Mouse (Mus musculus) stomach, postnatal 0 days (tissue): ENCODE measurements at regions not wholly inside any gene's neighbourhood (a gene's known extent, or its start where the extent isn't known, plus 50 kb on each side); places are given as distances from the start of the nearest gene placed in this dataset.

ENCODE experiments used
- ATAC-seq: fragments of 200-750 bp; cut with Nextera tagmentation; 2 replicates; pipeline ENCODE4 v1.8.0; 2017; ENCODE audit not compliant: low FRiP score, low TSS enrichment
- DNase-seq: peaks from one replicate; pipeline ENCODE4 v3.0.0-alpha.2; 2016; ENCODE audit warnings: low spot score
- H3K27ac ChIP-seq: fragments of 300-500 bp; sonication (generic); replicated peaks from 2 replicates; pipeline ENCODE4 v1.5.1; 2014; ENCODE audit warnings: mild to moderate bottlenecking, control low read depth
- H3K27me3 ChIP-seq: fragments of 300-500 bp; sonication (generic); 2 replicates; pipeline ENCODE4 v1.6.1; 2014; ENCODE audit warnings: low read length; ENCODE audit not compliant: control insufficient read depth, insufficient read depth
- H3K36me3 ChIP-seq: fragments of 300-500 bp; sonication (generic); 2 replicates; pipeline ENCODE4 v1.6.1; 2014; ENCODE audit warnings: low read length, mixed read lengths; ENCODE audit not compliant: control insufficient read depth, insufficient read depth
- H3K4me1 ChIP-seq: fragments of 300-500 bp; sonication (generic); replicated peaks from 2 replicates; pipeline ENCODE4 v1.6.1; 2014; ENCODE audit warnings: antibody characterized with exemption; ENCODE audit not compliant: control insufficient read depth, insufficient read depth
- H3K4me2 ChIP-seq: fragments of 300-500 bp; sonication (generic); replicated peaks from 2 replicates; pipeline ENCODE4 v1.6.1; 2014; ENCODE audit warnings: low read depth, mild to moderate bottlenecking, control low read depth, moderate library complexity
- H3K4me3 ChIP-seq: fragments of 300-500 bp; sonication (generic); 2 replicates; pipeline ENCODE4 v1.5.1; 2014; ENCODE audit warnings: low read depth, low read length, control low read depth
- H3K9ac ChIP-seq: fragments of 300-500 bp; sonication (generic); 2 replicates; pipeline ENCODE4 v1.6.1; 2014; ENCODE audit warnings: mild to moderate bottlenecking, low read length, control low read depth, mixed read lengths
- H3K9me3 ChIP-seq: fragments of 300-500 bp; sonication (generic); 2 replicates; pipeline ENCODE4 v1.6.1; 2016; ENCODE audit warnings: low read length; ENCODE audit not compliant: control insufficient read depth
- CTCF ChIP-seq: IDR thresholded peaks from 2 replicates; pipeline ENCODE4 v1.5.1; 2016; ENCODE audit warnings: antibody characterized with exemption, low read depth, mild to moderate bottlenecking, moderate library complexity
- EP300 ChIP-seq: optimal IDR thresholded peaks from 2 replicates; pipeline ENCODE3; 2016; ENCODE audit warnings: antibody characterized with exemption
- WGBS: fragments of 180-500 bp; shearing (Covaris S2); extraction: QIAGEN DNeasy Blood & Tissue Kit; methylation state at CpG from one replicate; pipeline ENCODE4 v1.1.7; 2014; 5-methylcytosine and 5-hydroxymethylcytosine counted together

DNA sequence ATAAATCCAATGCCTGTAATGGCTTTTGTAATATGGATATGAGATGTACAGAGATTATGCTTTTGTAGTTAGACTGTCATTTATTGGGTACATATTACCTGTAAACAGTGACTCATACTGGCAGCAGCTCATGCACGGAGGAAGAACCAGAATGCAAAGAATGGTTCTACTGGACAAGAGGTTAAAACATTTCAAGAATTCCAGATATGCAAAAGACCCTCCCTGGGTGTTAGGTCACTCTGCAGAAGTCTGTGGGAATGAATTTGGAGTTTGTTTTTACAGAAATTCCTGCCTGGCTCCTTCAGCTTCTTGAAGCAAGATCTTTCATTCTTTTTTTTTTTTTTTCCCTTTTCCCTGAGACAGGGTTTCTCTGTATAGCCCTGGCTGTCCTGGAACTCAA lies 276.7 kb downstream of the Wdr20rt start:
- H3K4me2 ChIP-seq: no peak overlapping the region
- DNase-seq (no peak), ATAC-seq (no peak)
- no peaks in the 10 kb centered on the region for H3K4me1 ChIP-seq
- TF ChIP-seq CTCF: no peak
- no peak for TF ChIP-seq EP300
- H3K9me3 ChIP-seq: no peaks in the 10 kb centered on the region
- H3K27ac ChIP-seq: no peak overlapping the region
- 25% methylated on average over 1 of the region's 1 CpGs for WGBS
- no peak overlapping the region for H3K9ac ChIP-seq
- no peaks in the 10 kb centered on the region for H3K36me3 ChIP-seq
- no peaks in the 10 kb centered on the region for H3K27me3 ChIP-seq
- H3K4me3 ChIP-seq: no peak overlapping the region

DNA sequence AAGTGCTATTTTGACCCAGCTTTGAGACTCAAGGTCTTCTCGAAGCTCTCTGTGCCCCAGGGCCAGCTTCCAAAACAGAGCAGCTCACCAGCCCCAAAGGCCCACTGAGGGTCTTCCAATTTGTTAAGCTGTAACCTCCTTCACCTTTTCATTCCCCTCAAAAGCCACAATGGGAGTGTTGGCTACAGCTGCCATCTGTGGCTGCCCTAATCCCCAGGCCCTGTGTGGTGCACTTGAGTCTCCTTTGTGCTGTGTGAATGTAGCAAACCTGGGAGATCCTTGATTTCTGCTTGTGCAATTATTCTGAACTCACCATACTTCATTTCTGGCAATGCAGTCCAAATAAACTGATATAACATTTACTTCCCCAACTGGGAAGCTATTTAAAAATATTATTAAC lies 287.8 kb downstream of the Wdr20rt start:
- Histone ChIP-seq H3K27ac (no peak overlapping the region), H3K36me3 (no peaks in the 10 kb centered on the region), H3K9me3 (no peaks in the 10 kb centered on the region), H3K9ac (no peak overlapping the region), H3K4me3 (no peak overlapping the region), H3K27me3 (no peaks in the 10 kb centered on the region), H3K4me1 (no peaks in the 10 kb centered on the region), H3K4me2 (no peak overlapping the region)
- 88% methylated on average over 1 of the region's 1 CpGs for WGBS
- DNase-seq (no peak), ATAC-seq (no peak)
- TF ChIP-seq EP300: no peak

DNA sequence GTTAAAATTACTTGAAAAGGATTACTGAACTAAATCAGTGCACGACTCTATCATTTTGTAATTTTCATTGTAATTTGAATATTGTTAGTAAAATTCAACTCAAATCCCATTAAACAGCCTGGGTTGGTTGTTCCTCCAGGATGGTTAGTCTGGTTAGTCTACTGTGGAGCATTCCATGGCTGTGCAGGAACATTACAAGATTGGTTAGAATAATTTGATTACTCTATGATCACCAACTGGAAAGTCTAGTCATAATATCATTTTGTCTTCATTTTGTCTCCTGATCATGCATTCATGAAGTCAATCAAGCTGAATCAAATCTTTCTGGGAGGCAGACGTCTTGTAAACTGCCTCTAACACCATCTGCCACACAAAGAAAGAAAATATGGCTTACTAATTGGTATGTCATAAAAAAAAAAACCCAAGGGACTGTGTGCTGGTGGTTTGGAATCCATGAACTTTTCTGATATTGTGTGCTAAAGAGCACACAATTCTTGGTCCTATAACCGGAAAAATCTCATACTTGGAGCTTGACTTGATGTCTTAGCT lies 308.9 kb downstream of the Wdr20rt start:
- Histone ChIP-seq H3K27me3 (no peaks in the 10 kb centered on the region), H3K4me2 (no peak overlapping the region), H3K9me3 (no peaks in the 10 kb centered on the region), H3K9ac (no peak overlapping the region), H3K27ac (no peak overlapping the region), H3K36me3 (no peaks in the 10 kb centered on the region), H3K4me1 (no peaks in the 10 kb centered on the region), H3K4me3 (no peak overlapping the region)
- no peak for DNase-seq
- no peak for ATAC-seq
- 64% methylated on average over 3 of the region's 3 CpGs for WGBS
- TF ChIP-seq EP300: no peak
- no peak for TF ChIP-seq CTCF

DNA sequence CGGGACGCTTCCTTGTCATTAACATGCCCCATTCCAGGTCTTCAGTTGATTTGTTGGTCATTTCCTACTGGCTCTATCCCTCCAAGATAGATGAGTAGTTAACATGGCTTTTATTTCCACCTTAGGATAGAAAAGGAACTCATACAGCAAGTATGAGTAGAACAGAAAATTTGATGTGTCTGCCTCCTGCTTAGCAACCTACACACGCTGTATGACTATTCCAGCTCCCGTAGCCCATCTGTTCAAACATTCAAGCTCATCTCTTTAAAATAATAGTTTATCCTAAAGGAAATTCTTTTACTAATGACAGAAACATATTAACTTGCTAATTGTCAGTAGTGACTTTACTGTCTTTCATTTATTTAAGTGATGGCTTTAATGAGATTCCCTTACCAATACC lies 323.0 kb downstream of the Wdr20rt start:
- H3K9me3 ChIP-seq: no peaks in the 10 kb centered on the region
- H3K4me2 ChIP-seq: no peak overlapping the region
- TF ChIP-seq CTCF: no peak
- no peak for TF ChIP-seq EP300
- no peak overlapping the region for H3K27ac ChIP-seq
- H3K27me3 ChIP-seq: no peaks in the 10 kb centered on the region
- no peak overlapping the region for H3K4me3 ChIP-seq
- no peaks in the 10 kb centered on the region for H3K36me3 ChIP-seq
- no peak for ATAC-seq
- no peak for DNase-seq
- WGBS: 91% methylated on average over 4 of the region's 4 CpGs
- no peak overlapping the region for H3K9ac ChIP-seq
- no peaks in the 10 kb centered on the region for H3K4me1 ChIP-seq

DNA sequence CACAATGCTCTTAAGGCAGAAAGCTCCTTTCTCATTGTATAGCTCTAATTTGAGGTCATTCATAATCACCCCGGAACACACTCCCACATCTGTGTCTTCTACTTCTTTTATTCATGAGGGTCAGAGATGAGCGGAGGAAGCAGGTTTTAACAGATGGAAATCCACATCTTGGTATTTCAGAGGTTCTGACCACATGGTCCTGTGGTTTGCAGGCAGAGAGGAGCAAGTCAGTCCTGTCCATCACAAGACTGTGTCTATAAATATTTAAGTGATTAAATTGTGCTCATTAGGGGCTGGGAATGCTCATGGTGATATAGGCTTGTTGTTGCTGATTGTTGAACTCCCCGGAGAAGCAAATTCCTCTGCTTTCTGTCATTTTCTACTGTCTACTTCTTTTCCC lies 326.9 kb downstream of the Wdr20rt start:
- Histone ChIP-seq H3K27ac (no peak overlapping the region), H3K9me3 (no peaks in the 10 kb centered on the region), H3K4me2 (no peak overlapping the region), H3K4me3 (no peak overlapping the region), H3K27me3 (no peaks in the 10 kb centered on the region), H3K9ac (no peak overlapping the region), H3K36me3 (no peaks in the 10 kb centered on the region), H3K4me1 (no peaks in the 10 kb centered on the region)
- DNase-seq (no peak), ATAC-seq (no peak)
- TF ChIP-seq CTCF (no peak), EP300 (no peak)
- 92% methylated on average over 3 of the region's 3 CpGs for WGBS

DNA sequence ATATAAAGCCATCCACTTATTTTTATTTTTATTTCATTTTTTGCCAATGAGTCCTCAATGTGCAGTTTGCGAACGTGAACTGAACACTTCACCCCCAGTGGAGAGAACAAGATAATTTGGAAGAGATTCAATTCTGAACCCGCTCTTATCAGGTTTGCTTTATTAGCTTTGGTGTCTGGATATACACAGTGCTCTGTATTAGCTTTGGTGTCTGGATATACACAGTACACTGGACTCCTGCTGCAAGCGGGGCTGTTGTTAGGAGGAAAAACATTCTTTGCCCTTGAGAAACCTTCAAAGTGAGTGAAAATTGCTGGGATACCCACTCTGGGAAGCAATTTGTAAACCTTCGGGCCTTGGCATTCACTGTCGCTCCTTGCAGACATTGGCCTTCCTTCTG lies 333.7 kb downstream of the Wdr20rt start:
- ATAC-seq (no peak), DNase-seq (no peak)
- Histone ChIP-seq H3K27me3 (no peaks in the 10 kb centered on the region), H3K27ac (no peak overlapping the region), H3K4me1 (no peaks in the 10 kb centered on the region), H3K4me3 (no peak overlapping the region), H3K9me3 (no peaks in the 10 kb centered on the region), H3K9ac (no peak overlapping the region), H3K36me3 (no peaks in the 10 kb centered on the region), H3K4me2 (no peak overlapping the region)
- TF ChIP-seq EP300 (no peak), CTCF (no peak)
- 56% methylated on average over 6 of the region's 6 CpGs for WGBS
